ENCODE assay signal across 27 mouse cellular contexts in the genomic region with DNA sequence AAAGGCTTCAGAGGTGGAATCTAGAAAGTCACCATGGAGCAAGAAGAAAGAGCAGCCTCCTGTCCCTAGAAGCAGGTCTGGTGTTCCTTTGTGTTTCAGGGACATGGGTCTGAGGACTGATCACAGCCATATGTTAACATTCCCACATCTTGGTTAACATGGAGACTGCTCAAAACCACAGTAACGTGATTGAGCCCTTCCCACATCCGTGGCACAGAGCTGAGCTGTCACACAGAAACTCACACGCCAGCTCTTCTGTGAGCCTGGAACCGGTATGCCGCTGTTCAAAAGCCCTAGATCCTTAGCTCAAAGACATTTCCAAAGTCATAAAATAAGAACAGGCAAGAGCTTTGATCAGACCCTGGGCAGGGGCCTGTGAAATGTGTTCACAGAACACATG. TPM values are rescaled to one million over a fixed set of nuclear protein-coding genes. Genes with fewer than 3 reads are reported as not detected.
DNase-seq lines count a peak whose midpoint lies in the region; ATAC-seq and TF ChIP-seq lines count a peak whose summit lies in the region.
"Had no signal": no experiment of that assay in that cellular context is flagged by ENCODE, and none has a peak within 500 bp of the region (broad histone marks: within the 10 kb centered on the region; RNA-seq: fewer than 3 reads in every experiment).

No protein-coding gene starts in this region.

- intact Hi-C loops in heart, postnatal 25 days (cut with DNase I), result no loop called here

- no peaks in the 10 kb centered on the region for H3K9me3 ChIP-seq in embryonic facial prominence, embryonic 13.5 days
- no peaks in the 10 kb centered on the region for H3K9me3 ChIP-seq in embryonic facial prominence, embryonic 10.5 days
- H3K9me3 ChIP-seq in embryonic facial prominence, embryonic 14.5 days (ENCODE audit: control insufficient read depth, low read length), result no peaks in the 10 kb centered on the region
- H3K9me3 ChIP-seq in limb, embryonic 15.5 days, result no peaks in the 10 kb centered on the region
- no peaks in the 10 kb centered on the region for H3K9me3 ChIP-seq in neural tube, embryonic 15.5 days (replicated peaks)
- no peaks in the 10 kb centered on the region for H3K9me3 ChIP-seq in forebrain, postnatal 0 days (ENCODE audit: low read length)
- H3K9me3 ChIP-seq: embryonic facial prominence, embryonic 12.5 days; forebrain, embryonic 12.5 days; heart, embryonic 10.5 days; hindbrain, embryonic 13.5 days had no signal

- no peak overlapping the region for H3K9ac ChIP-seq in embryonic facial prominence, embryonic 13.5 days
- no peak overlapping the region for H3K9ac ChIP-seq in embryonic facial prominence, embryonic 14.5 days (ENCODE audit: low read depth, low read length)
- no peak overlapping the region for H3K9ac ChIP-seq in limb, embryonic 15.5 days
- no peak overlapping the region for H3K9ac ChIP-seq in neural tube, embryonic 15.5 days (replicated peaks)
- no peak overlapping the region for H3K9ac ChIP-seq in forebrain, postnatal 0 days
- H3K9ac ChIP-seq: embryonic facial prominence, embryonic 12.5 days; forebrain, embryonic 12.5 days; hindbrain, embryonic 13.5 days had no signal

- H3K4me3 ChIP-seq in embryonic facial prominence, embryonic 13.5 days, result no peak overlapping the region
- H3K4me3 ChIP-seq in embryonic facial prominence, embryonic 10.5 days, result no peak overlapping the region
- H3K4me3 ChIP-seq in embryonic facial prominence, embryonic 14.5 days (ENCODE audit: low read depth, low read length), result no peak overlapping the region
- H3K4me3 ChIP-seq in limb, embryonic 15.5 days, result no peak overlapping the region
- H3K4me3 ChIP-seq in neural tube, embryonic 15.5 days (replicated peaks), result no peak overlapping the region
- no peak overlapping the region for H3K4me3 ChIP-seq in forebrain, postnatal 0 days (ENCODE audit: low read depth, low read length)
- H3K4me3 ChIP-seq: embryonic facial prominence, embryonic 12.5 days; forebrain, embryonic 12.5 days; heart, embryonic 10.5 days; hindbrain, embryonic 13.5 days had no signal

- no peaks in the 10 kb centered on the region for H3K36me3 ChIP-seq in embryonic facial prominence, embryonic 13.5 days
- H3K36me3 ChIP-seq in embryonic facial prominence, embryonic 10.5 days (replicated peaks), result no peaks in the 10 kb centered on the region
- no peaks in the 10 kb centered on the region for H3K36me3 ChIP-seq in embryonic facial prominence, embryonic 14.5 days (ENCODE audit: control insufficient read depth, insufficient read depth, low read length)
- H3K36me3 ChIP-seq in limb, embryonic 15.5 days, result no peaks in the 10 kb centered on the region
- no peaks in the 10 kb centered on the region for H3K36me3 ChIP-seq in neural tube, embryonic 15.5 days
- no peaks in the 10 kb centered on the region for H3K36me3 ChIP-seq in forebrain, postnatal 0 days (ENCODE audit: insufficient read depth)
- H3K36me3 ChIP-seq: embryonic facial prominence, embryonic 12.5 days; forebrain, embryonic 12.5 days; heart, embryonic 10.5 days; hindbrain, embryonic 13.5 days had no signal

- peak overlapping the region; percentile 68 for H3K27ac ChIP-seq in embryonic facial prominence, embryonic 13.5 days
- no peak overlapping the region for H3K27ac ChIP-seq in embryonic facial prominence, embryonic 10.5 days (replicated peaks)
- 0 out of 2 replicates have a peak overlapping the region, but pooled peaks have one; percentile 28 for H3K27ac ChIP-seq in embryonic facial prominence, embryonic 14.5 days (replicated peaks; ENCODE audit: low read depth, low read length)
- H3K27ac ChIP-seq in limb, embryonic 15.5 days, result peak overlapping the region; percentile 14; the same call in 1 of the 2 replicates
- no peak overlapping the region for H3K27ac ChIP-seq in neural tube, embryonic 15.5 days (replicated peaks)
- no peak overlapping the region for H3K27ac ChIP-seq in forebrain, postnatal 0 days (ENCODE audit: low read depth, low read length)
- H3K27ac ChIP-seq: embryonic facial prominence, embryonic 12.5 days; forebrain, embryonic 12.5 days; heart, embryonic 10.5 days; hindbrain, embryonic 13.5 days; hindbrain, postnatal 0 days had no signal

- no peak for DNase-seq in embryonic facial prominence, embryonic 10.5 days (ENCODE audit: low spot score)
- DNase-seq in 3T3-L1 (ENCODE audit: low read depth, low spot score), result peak; percentile 81
- peak; percentile 48 for DNase-seq in embryonic facial prominence, embryonic 14.5 days (ENCODE audit: low spot score)
- DNase-seq in heart, postnatal 25 days (ENCODE audit: low spot score), result no peak
- DNase-seq in forebrain, postnatal 0 days, result no peak
- DNase-seq: adrenal gland, adult 8-10 months; cerebellum, adult 11 months; cerebellum, adult 8-10 months; embryo, embryonic 11 days had no signal

- ATAC-seq in embryonic facial prominence, embryonic 13.5 days (ENCODE audit: insufficient number of reproducible peaks, insufficient read depth, low FRiP score, low TSS enrichment, low read depth), result no peak
- ATAC-seq in embryonic facial prominence, embryonic 14.5 days (ENCODE audit: low read depth), result no peak
- ATAC-seq in limb, embryonic 15.5 days (ENCODE audit: insufficient number of reproducible peaks, low FRiP score, low TSS enrichment, low read depth), result no peak
- no peak for ATAC-seq in neural tube, embryonic 15.5 days (ENCODE audit: low FRiP score)
- no peak for ATAC-seq in forebrain, postnatal 0 days
- ATAC-seq: forebrain, embryonic 16.5 days; hindbrain, postnatal 0 days had no signal

- WGBS in embryonic facial prominence, embryonic 13.5 days, result 54% methylated on average over 5 of the region's 5 CpGs
- WGBS in embryonic facial prominence, embryonic 10.5 days, result 86% methylated on average over 5 of the region's 5 CpGs
- 51% methylated on average over 5 of the region's 5 CpGs for WGBS in embryonic facial prominence, embryonic 14.5 days
- 43% methylated on average over 5 of the region's 5 CpGs for WGBS in limb, embryonic 15.5 days
- 86% methylated on average over 5 of the region's 5 CpGs for WGBS in neural tube, embryonic 15.5 days
- WGBS in forebrain, postnatal 0 days, result 75% methylated on average over 5 of the region's 5 CpGs

- TF ChIP-seq CTCF in forebrain, postnatal 0 days (IDR thresholded peaks at IDR 0.05; ENCODE audit: low read depth), result no peak

- 0 out of 2 replicates have a peak, but pooled peaks cover 4% of the 10 kb centered on the region for H3K27me3 ChIP-seq in embryonic facial prominence, embryonic 13.5 days
- H3K27me3 ChIP-seq in embryonic facial prominence, embryonic 10.5 days (replicated peaks; ENCODE audit: low read depth, poor library complexity, severe bottlenecking), result no peaks in the 10 kb centered on the region
- H3K27me3 ChIP-seq in embryonic facial prominence, embryonic 14.5 days (replicated peaks; ENCODE audit: control insufficient read depth, insufficient read depth, low read length), result no peaks in the 10 kb centered on the region
- no peaks in the 10 kb centered on the region for H3K27me3 ChIP-seq in limb, embryonic 15.5 days
- H3K27me3 ChIP-seq in neural tube, embryonic 15.5 days (replicated peaks), result no peaks in the 10 kb centered on the region
- H3K27me3 ChIP-seq in forebrain, postnatal 0 days (ENCODE audit: insufficient read depth, low read length), result no peaks in the 10 kb centered on the region
- H3K27me3 ChIP-seq: embryonic facial prominence, embryonic 12.5 days; forebrain, embryonic 12.5 days had no signal

- H3K4me1 ChIP-seq in embryonic facial prominence, embryonic 13.5 days, result peaks cover 19% of the 10 kb centered on the region
- peaks cover 10% of the 10 kb centered on the region; the same call in 1 of the 2 replicates for H3K4me1 ChIP-seq in embryonic facial prominence, embryonic 10.5 days
- H3K4me1 ChIP-seq in embryonic facial prominence, embryonic 14.5 days (ENCODE audit: control insufficient read depth, insufficient read depth, low read length), result peaks cover 10% of the 10 kb centered on the region; the same call in 1 of the 2 replicates
- H3K4me1 ChIP-seq in limb, embryonic 15.5 days, result peaks cover 21% of the 10 kb centered on the region
- H3K4me1 ChIP-seq in neural tube, embryonic 15.5 days, result no peaks in the 10 kb centered on the region
- H3K4me1 ChIP-seq in forebrain, postnatal 0 days (ENCODE audit: insufficient read depth), result no peaks in the 10 kb centered on the region
- H3K4me1 ChIP-seq: forebrain, embryonic 12.5 days; hindbrain, embryonic 13.5 days had no signal

- no peak overlapping the region for H3K4me2 ChIP-seq in embryonic facial prominence, embryonic 13.5 days
- H3K4me2 ChIP-seq in embryonic facial prominence, embryonic 14.5 days (ENCODE audit: low read depth, low read length), result no peak overlapping the region
- no peak overlapping the region for H3K4me2 ChIP-seq in limb, embryonic 15.5 days
- no peak overlapping the region for H3K4me2 ChIP-seq in neural tube, embryonic 15.5 days
- no peak overlapping the region for H3K4me2 ChIP-seq in forebrain, postnatal 0 days (ENCODE audit: low read depth)
- H3K4me2 ChIP-seq: embryonic facial prominence, embryonic 12.5 days; forebrain, embryonic 12.5 days; hindbrain, embryonic 13.5 days had no signal

RNA-seq across cellular contexts. Expression of a gene that starts 19.3 kb away (rescaled TPM):
- polyA plus RNA-seq in embryonic facial prominence, embryonic 13.5 days (2015; fragmentation: Nextera tagmentation; extraction: Ambion mirVana), result 0.24 and 0.34 TPM in 2 replicates
- 0.09 and 0.25 TPM in 2 replicates for polyA plus RNA-seq in embryonic facial prominence, embryonic 10.5 days (2016; fragmentation: Nextera tagmentation; extraction: Ambion mirVana)
- polyA plus RNA-seq in embryonic facial prominence, embryonic 14.5 days (2014; fragmentation: Nextera tagmentation; extraction: Ambion mirVana), result 1.0 and 3.0 TPM in 2 replicates
- 1.1 TPM in 2 replicates for polyA plus RNA-seq in limb, embryonic 15.5 days (2015; fragmentation: Nextera tagmentation; extraction: Ambion mirVana)
- 1 to 10 TPM in 1 of 2 experiments, under 1 TPM in 1; 0.98 to 1.3 TPM for total RNA-seq in heart, postnatal 25 days (2021)
- polyA plus RNA-seq in neural tube, embryonic 15.5 days (2015; fragmentation: Nextera tagmentation; extraction: Ambion mirVana), result 0.31 and 0.54 TPM in 2 replicates
- not detected in 2 replicates for total RNA-seq in forebrain, postnatal 0 days (2014; rRNA removed)
- polyA plus RNA-seq in forebrain, postnatal 0 days (2015; fragmentation: Nextera tagmentation; extraction: Ambion mirVana), result 0.31 and 0.43 TPM in 2 replicates
- total RNA-seq: common myeloid progenitor, adult 5-6 weeks; hematopoietic stem cell, adult 5-6 weeks had no signal

RNA-seq across cellular contexts. Expression of a gene that starts 51.4 kb away (rescaled TPM):
- 8.5 and 11.1 TPM in 2 replicates for polyA plus RNA-seq in embryonic facial prominence, embryonic 13.5 days (2015; fragmentation: Nextera tagmentation; extraction: Ambion mirVana)
- 9.7 and 11.1 TPM in 2 replicates for polyA plus RNA-seq in embryonic facial prominence, embryonic 10.5 days (2016; fragmentation: Nextera tagmentation; extraction: Ambion mirVana)
- 7.2 and 10.4 TPM in 2 replicates for polyA plus RNA-seq in embryonic facial prominence, embryonic 14.5 days (2014; fragmentation: Nextera tagmentation; extraction: Ambion mirVana)
- polyA plus RNA-seq in limb, embryonic 15.5 days (2015; fragmentation: Nextera tagmentation; extraction: Ambion mirVana), result 9.0 and 9.9 TPM in 2 replicates
- total RNA-seq in heart, postnatal 25 days (2021), result under 1 TPM; 0.39 to 0.68 TPM
- 4.2 and 10.1 TPM in 2 replicates for polyA plus RNA-seq in neural tube, embryonic 15.5 days (2015; fragmentation: Nextera tagmentation; extraction: Ambion mirVana)
- 4.3 and 6.2 TPM in 2 replicates for total RNA-seq in forebrain, postnatal 0 days (2014; rRNA removed)
- polyA plus RNA-seq in forebrain, postnatal 0 days (2015; fragmentation: Nextera tagmentation; extraction: Ambion mirVana), result 4.6 and 5.4 TPM in 2 replicates

RNA-seq across cellular contexts. Expression of a gene that starts 52.0 kb away (rescaled TPM):
- not detected in 2 replicates for polyA plus RNA-seq in embryonic facial prominence, embryonic 13.5 days (2015; fragmentation: Nextera tagmentation; extraction: Ambion mirVana)
- polyA plus RNA-seq in embryonic facial prominence, embryonic 10.5 days (2016; fragmentation: Nextera tagmentation; extraction: Ambion mirVana), result not detected in 2 replicates
- not detected in 2 replicates for polyA plus RNA-seq in embryonic facial prominence, embryonic 14.5 days (2014; fragmentation: Nextera tagmentation; extraction: Ambion mirVana)
- polyA plus RNA-seq in limb, embryonic 15.5 days (2015; fragmentation: Nextera tagmentation; extraction: Ambion mirVana), result not detected in 2 replicates
- not detected for total RNA-seq in heart, postnatal 25 days (2021)
- polyA plus RNA-seq in neural tube, embryonic 15.5 days (2015; fragmentation: Nextera tagmentation; extraction: Ambion mirVana), result 0.24 TPM in 1 of 2 replicates, not detected in the other
- total RNA-seq in forebrain, postnatal 0 days (2014; rRNA removed), result 0.19 TPM in 1 of 2 replicates, not detected in the other
- polyA plus RNA-seq in forebrain, postnatal 0 days (2015; fragmentation: Nextera tagmentation; extraction: Ambion mirVana), result 0.15 TPM in 1 of 2 replicates, not detected in the other
- total RNA-seq: adrenal gland, adult 8-10 months; adrenal gland, postnatal 36 days; common myeloid progenitor, adult 5-6 weeks; ES-E14; gastrocnemius, adult 18-20 months; gastrocnemius, postnatal 36 days; heart, postnatal 10 days; hematopoietic stem cell, adult 5-6 weeks had no signal
- polyA plus RNA-seq: embryonic facial prominence, embryonic 12.5 days; forebrain, embryonic 12.5 days; forebrain, embryonic 16.5 days; heart, embryonic 10.5 days; heart, embryonic 14.5 days; hindbrain, embryonic 13.5 days; intestine, embryonic 14.5 days had no signal

Comparison
In these comparisons a context has a peak if more than half of its experiments do, and no peak if none do; other contexts are left out.
1. H3K27ac ChIP-seq: peak in embryonic facial prominence, embryonic 13.5 days (single experiment), embryonic facial prominence, embryonic 14.5 days (single experiment) and limb, embryonic 15.5 days (single experiment); none in embryonic facial prominence, embryonic 10.5 days (single experiment), neural tube, embryonic 15.5 days (single experiment) and forebrain, postnatal 0 days (single experiment).
2. DNase-seq: peak in 3T3-L1 (single experiment) and embryonic facial prominence, embryonic 14.5 days (single experiment); none in embryonic facial prominence, embryonic 10.5 days (single experiment), heart, postnatal 25 days (single experiment) and forebrain, postnatal 0 days (single experiment).